Mouse (Mus musculus): ENCODE measurements around the gene Ccr4. TPM values are rescaled to one million over a fixed set of nuclear protein-coding genes. Genes with fewer than 3 reads are reported as not detected.

Ccr4 gene
- not detected for polyA plus RNA-seq (2014; fragmentation: Illumina TruSeq; extraction: RNeasy Lipid Tissue Mini Kit (QIAGEN cat#74804); ENCODE audit: low read depth, low replicate concordance)

DNA sequence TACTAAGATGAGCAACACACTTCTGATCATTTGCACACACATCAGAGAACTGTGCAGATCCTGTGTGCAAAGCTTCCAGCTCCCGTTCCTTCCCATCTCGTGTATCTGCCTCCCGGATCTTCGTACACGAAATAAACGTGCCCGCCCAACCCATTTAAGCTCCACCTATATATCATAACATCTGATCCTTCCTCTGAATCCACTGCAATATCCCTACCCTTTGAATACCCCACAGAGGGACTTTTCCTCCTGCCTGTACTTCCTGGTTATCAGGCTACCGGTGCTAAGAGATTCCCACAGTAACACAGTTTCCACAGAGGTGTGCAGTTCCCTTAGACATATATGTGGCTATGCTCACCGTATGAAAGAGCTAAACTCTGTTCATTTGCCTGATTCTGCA, at the start of gene Ccr4:
Gene Ccr4 (minus strand): TSS at position 101 of the 400 bp plus-strand sequence.

DNA sequence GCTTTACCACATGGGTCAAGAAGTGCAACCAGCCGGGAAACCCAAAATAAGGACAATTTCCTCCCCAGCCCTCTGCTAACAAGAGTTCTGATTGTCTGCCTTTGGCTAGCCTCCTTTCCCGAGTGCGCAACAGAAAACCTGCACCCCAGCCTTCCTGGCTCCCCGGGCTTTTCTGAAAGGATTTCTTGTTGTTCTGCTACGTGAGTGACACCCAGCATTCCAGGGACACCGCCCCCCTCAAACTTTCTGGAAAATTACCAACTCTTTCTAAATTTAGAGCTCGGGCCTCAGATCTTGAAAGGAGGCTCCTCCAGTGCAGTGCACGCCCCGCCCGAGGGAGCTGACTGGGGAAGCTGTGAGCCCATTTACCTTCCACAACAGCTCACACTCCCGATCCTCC, 10.6 kb upstream of the Ccr4 start, which contains the start of gene C130032M10Rik:
Gene C130032M10Rik (plus strand): TSS at position 334 of the 400 bp plus-strand sequence.

Other genes with a start within 250 kb of the Ccr4 start
- not detected for gene Bcl2a1c, start 174.8 kb downstream of the Ccr4 start, polyA plus RNA-seq (2014; fragmentation: Illumina TruSeq; extraction: RNeasy Lipid Tissue Mini Kit (QIAGEN cat#74804); ENCODE audit: low read depth, low replicate concordance)
- gene Crtap, start 114.2 kb downstream of the Ccr4 start, polyA plus RNA-seq (2014; fragmentation: Illumina TruSeq; extraction: RNeasy Lipid Tissue Mini Kit (QIAGEN cat#74804); ENCODE audit: low read depth, low replicate concordance), result 6.1 TPM
- 3.7 TPM for gene Glb1, start 103.8 kb downstream of the Ccr4 start, polyA plus RNA-seq (2014; fragmentation: Illumina TruSeq; extraction: RNeasy Lipid Tissue Mini Kit (QIAGEN cat#74804); ENCODE audit: low read depth, low replicate concordance)
- gene Tmppe, start 103.8 kb downstream of the Ccr4 start, polyA plus RNA-seq (2014; fragmentation: Illumina TruSeq; extraction: RNeasy Lipid Tissue Mini Kit (QIAGEN cat#74804); ENCODE audit: low read depth, low replicate concordance), result 0.45 TPM
- gene C130032M10Rik, start 10.8 kb upstream of the Ccr4 start, polyA plus RNA-seq (2014; fragmentation: Illumina TruSeq; extraction: RNeasy Lipid Tissue Mini Kit (QIAGEN cat#74804); ENCODE audit: low read depth, low replicate concordance), result not detected
- gene Trim71, start 59.5 kb upstream of the Ccr4 start, polyA plus RNA-seq (2014; fragmentation: Illumina TruSeq; extraction: RNeasy Lipid Tissue Mini Kit (QIAGEN cat#74804); ENCODE audit: low read depth, low replicate concordance), result not detected
- gene Cnot10, start 135.3 kb upstream of the Ccr4 start, polyA plus RNA-seq (2014; fragmentation: Illumina TruSeq; extraction: RNeasy Lipid Tissue Mini Kit (QIAGEN cat#74804); ENCODE audit: low read depth, low replicate concordance), result 15.8 TPM
- gene Dync1li1, start 183.9 kb upstream of the Ccr4 start, polyA plus RNA-seq (2014; fragmentation: Illumina TruSeq; extraction: RNeasy Lipid Tissue Mini Kit (QIAGEN cat#74804); ENCODE audit: low read depth, low replicate concordance), result 14.7 TPM
- gene Cmtm6, start 226.2 kb upstream of the Ccr4 start, polyA plus RNA-seq (2014; fragmentation: Illumina TruSeq; extraction: RNeasy Lipid Tissue Mini Kit (QIAGEN cat#74804); ENCODE audit: low read depth, low replicate concordance), result 69.1 TPM

Measured in liver, adult 10 weeks (tissue).